Mouse (Mus musculus): ENCODE measurements around the gene Capn7. TPM values are rescaled to one million over a fixed set of nuclear protein-coding genes. Genes with fewer than 3 reads are reported as not detected.

Capn7 gene
- polyA plus RNA-seq, 1 experiment from 2014 or later: 90.6 TPM

- DNase-seq (ENCODE audit: low spot score): no peak
- no peak for ATAC-seq (ENCODE audit: low FRiP score)
- Histone ChIP-seq H3K4me3 (replicated peaks; ENCODE audit: low read length) (no peak overlapping the region), H3K4me2 (replicated peaks) (no peak overlapping the region), H3K36me3 (replicated peaks; ENCODE audit: control insufficient read depth, insufficient read depth) (peaks cover 30% of the 10 kb centered on the region), H3K9me3 (ENCODE audit: control insufficient read depth, low read length) (no peaks in the 10 kb centered on the region), H3K9ac (no peak overlapping the region), H3K27ac (no peak overlapping the region), H3K27me3 (ENCODE audit: control insufficient read depth, insufficient read depth, low read length) (no peaks in the 10 kb centered on the region), H3K4me1 (replicated peaks; ENCODE audit: control insufficient read depth, insufficient read depth, low read length) (peaks cover 12% of the 10 kb centered on the region)
- WGBS: 63% methylated on average over 11 of the region's 11 CpGs
Observed at GRCm38 (mm10) chr14:31383470-31384050, 47.1 kb downstream of the Capn7 start.

GRCm38 (mm10) chr14:31384366-31385323 is 48.2 kb downstream of the Capn7 start:
- 54% methylated on average over 13 of the region's 13 CpGs for WGBS
- no peak for ATAC-seq (ENCODE audit: low FRiP score)
- H3K4me3 ChIP-seq (replicated peaks; ENCODE audit: low read length): no peak overlapping the region
- H3K9me3 ChIP-seq (ENCODE audit: control insufficient read depth, low read length): no peaks in the 10 kb centered on the region
- peaks cover 12% of the 10 kb centered on the region for H3K4me1 ChIP-seq (replicated peaks; ENCODE audit: control insufficient read depth, insufficient read depth, low read length)
- no peak overlapping the region for H3K9ac ChIP-seq
- H3K36me3 ChIP-seq (replicated peaks; ENCODE audit: control insufficient read depth, insufficient read depth): peaks cover 21% of the 10 kb centered on the region; the same call in 1 of the 2 replicates
- H3K27me3 ChIP-seq (ENCODE audit: control insufficient read depth, insufficient read depth, low read length): no peaks in the 10 kb centered on the region
- DNase-seq (ENCODE audit: low spot score): no peak
- no peak overlapping the region for H3K27ac ChIP-seq
- H3K4me2 ChIP-seq (replicated peaks): no peak overlapping the region

GRCm38 (mm10) chr14:31385406-31385805 is 49.0 kb downstream of the Capn7 start:
- H3K9ac ChIP-seq: no peak overlapping the region
- no peak overlapping the region for H3K4me2 ChIP-seq (replicated peaks)
- H3K4me1 ChIP-seq (replicated peaks; ENCODE audit: control insufficient read depth, insufficient read depth, low read length): peaks cover 12% of the 10 kb centered on the region
- H3K27me3 ChIP-seq (ENCODE audit: control insufficient read depth, insufficient read depth, low read length): no peaks in the 10 kb centered on the region
- no peak for DNase-seq (ENCODE audit: low spot score)
- peaks cover 21% of the 10 kb centered on the region; the same call in 1 of the 2 replicates for H3K36me3 ChIP-seq (replicated peaks; ENCODE audit: control insufficient read depth, insufficient read depth)
- 94% methylated on average over 5 of the region's 5 CpGs for WGBS
- ATAC-seq (ENCODE audit: low FRiP score): no peak
- H3K27ac ChIP-seq: no peak overlapping the region
- H3K9me3 ChIP-seq (ENCODE audit: control insufficient read depth, low read length): no peaks in the 10 kb centered on the region
- H3K4me3 ChIP-seq (replicated peaks; ENCODE audit: low read length): no peak overlapping the region

- Histone ChIP-seq H3K9me3 (ENCODE audit: control insufficient read depth, low read length) (no peaks in the 10 kb centered on the region), H3K27me3 (ENCODE audit: control insufficient read depth, insufficient read depth, low read length) (no peaks in the 10 kb centered on the region), H3K4me2 (replicated peaks) (no peak overlapping the region), H3K4me3 (replicated peaks; ENCODE audit: low read length) (no peak overlapping the region), H3K4me1 (replicated peaks; ENCODE audit: control insufficient read depth, insufficient read depth, low read length) (peaks cover 12% of the 10 kb centered on the region), H3K27ac (no peak overlapping the region), H3K9ac (no peak overlapping the region), H3K36me3 (replicated peaks; ENCODE audit: control insufficient read depth, insufficient read depth) (peaks cover 21% of the 10 kb centered on the region; the same call in 1 of the 2 replicates)
- peak; percentile 69 for DNase-seq (ENCODE audit: low spot score)
- 48% methylated on average over 13 of the region's 13 CpGs for WGBS
- ATAC-seq (ENCODE audit: low FRiP score): no peak
Observed at GRCm38 (mm10) chr14:31385977-31386697, 49.7 kb downstream of the Capn7 start.

- 70% methylated on average over 11 of the region's 11 CpGs for WGBS
Observed at GRCm38 (mm10) chr14:31387301-31387981, 51.0 kb downstream of the Capn7 start.

GRCm38 (mm10) chr14:31388086-31388872 is 51.8 kb downstream of the Capn7 start:
- no peak overlapping the region for H3K4me3 ChIP-seq (replicated peaks; ENCODE audit: low read length)
- no peak overlapping the region for H3K9ac ChIP-seq
- 63% methylated on average over 13 of the region's 13 CpGs for WGBS
- no peak overlapping the region for H3K4me2 ChIP-seq (replicated peaks)
- H3K4me1 ChIP-seq (replicated peaks; ENCODE audit: control insufficient read depth, insufficient read depth, low read length): peaks cover 12% of the 10 kb centered on the region
- H3K27ac ChIP-seq: no peak overlapping the region
- H3K27me3 ChIP-seq (ENCODE audit: control insufficient read depth, insufficient read depth, low read length): no peaks in the 10 kb centered on the region
- no peak for DNase-seq (ENCODE audit: low spot score)
- ATAC-seq (ENCODE audit: low FRiP score): no peak
- no peaks in the 10 kb centered on the region for H3K9me3 ChIP-seq (ENCODE audit: control insufficient read depth, low read length)
- peaks cover 21% of the 10 kb centered on the region; the same call in 1 of the 2 replicates for H3K36me3 ChIP-seq (replicated peaks; ENCODE audit: control insufficient read depth, insufficient read depth)

More at GRCm38 (mm10) chr14:31387301-31387981, 51.0 kb downstream of the Capn7 start:
- Histone ChIP-seq H3K4me2 (replicated peaks) (no peak overlapping the region), H3K27ac (no peak overlapping the region), H3K4me1 (replicated peaks; ENCODE audit: control insufficient read depth, insufficient read depth, low read length) (peaks cover 12% of the 10 kb centered on the region), H3K36me3 (replicated peaks; ENCODE audit: control insufficient read depth, insufficient read depth) (peaks cover 21% of the 10 kb centered on the region; the same call in 1 of the 2 replicates), H3K4me3 (replicated peaks; ENCODE audit: low read length) (no peak overlapping the region), H3K9ac (no peak overlapping the region), H3K27me3 (ENCODE audit: control insufficient read depth, insufficient read depth, low read length) (no peaks in the 10 kb centered on the region), H3K9me3 (ENCODE audit: control insufficient read depth, low read length) (no peaks in the 10 kb centered on the region)
- no peak for ATAC-seq (ENCODE audit: low FRiP score)
- DNase-seq (ENCODE audit: low spot score): no peak

- no peaks in the 10 kb centered on the region for H3K9me3 ChIP-seq (ENCODE audit: control insufficient read depth, low read length)
- no peaks in the 10 kb centered on the region for H3K27me3 ChIP-seq (ENCODE audit: control insufficient read depth, insufficient read depth, low read length)
- H3K27ac ChIP-seq: no peak overlapping the region
- 0 out of 2 replicates have a peak, but pooled peaks cover 18% of the 10 kb centered on the region for H3K36me3 ChIP-seq (replicated peaks; ENCODE audit: control insufficient read depth, insufficient read depth)
- DNase-seq (ENCODE audit: low spot score) (no peak), ATAC-seq (ENCODE audit: low FRiP score) (no peak)
- H3K9ac ChIP-seq: no peak overlapping the region
- H3K4me2 ChIP-seq (replicated peaks): no peak overlapping the region
- WGBS: 86% methylated on average over 8 of the region's 8 CpGs
- H3K4me1 ChIP-seq (replicated peaks; ENCODE audit: control insufficient read depth, insufficient read depth, low read length): peaks cover 8% of the 10 kb centered on the region
- H3K4me3 ChIP-seq (replicated peaks; ENCODE audit: low read length): no peak overlapping the region
Observed at GRCm38 (mm10) chr14:31389421-31390147, 53.1 kb downstream of the Capn7 start.

- H3K9ac ChIP-seq: no peak overlapping the region
- H3K27ac ChIP-seq: no peak overlapping the region
- ATAC-seq (ENCODE audit: low FRiP score) (no peak), DNase-seq (ENCODE audit: low spot score) (no peak)
- no peak overlapping the region for H3K4me3 ChIP-seq (replicated peaks; ENCODE audit: low read length)
- H3K36me3 ChIP-seq (replicated peaks; ENCODE audit: control insufficient read depth, insufficient read depth): peaks cover 12% of the 10 kb centered on the region; the same call in 1 of the 2 replicates
- H3K4me1 ChIP-seq (replicated peaks; ENCODE audit: control insufficient read depth, insufficient read depth, low read length): no peaks in the 10 kb centered on the region
- no peaks in the 10 kb centered on the region for H3K9me3 ChIP-seq (ENCODE audit: control insufficient read depth, low read length)
- no peak overlapping the region for H3K4me2 ChIP-seq (replicated peaks)
- no peaks in the 10 kb centered on the region for H3K27me3 ChIP-seq (ENCODE audit: control insufficient read depth, insufficient read depth, low read length)
- WGBS: 89% methylated on average over 5 of the region's 5 CpGs
Observed at GRCm38 (mm10) chr14:31392300-31392699, 55.9 kb downstream of the Capn7 start.

Data from hindbrain, embryonic 14.5 days (tissue).